Mouse (Mus musculus): ENCODE results near the gene B3gat1. TPM values are rescaled to one million over a fixed set of nuclear protein-coding genes. Genes with fewer than 3 reads are reported as not detected.

Gene B3gat1
- total RNA-seq, 2 experiments from 2014 or later = 251 to 282 TPM

GRCm38 (mm10) chr9:26775700-26776099 is 42.2 kb downstream of the B3gat1 start:
- DNase-seq (ENCODE audit: extremely low spot score in 1 of 2, low spot score in 1 of 2) = no peak

GRCm38 (mm10) chr9:26776122-26776902 is 42.8 kb downstream of the B3gat1 start:
- peak in 1 of 2 experiments; percentile 40 for DNase-seq (ENCODE audit: extremely low spot score in 1 of 2, low spot score in 1 of 2)

GRCm38 (mm10) chr9:26778421-26778820 is 44.9 kb downstream of the B3gat1 start:
- no peak for DNase-seq (ENCODE audit: extremely low spot score in 1 of 2, low spot score in 1 of 2)

DNA sequence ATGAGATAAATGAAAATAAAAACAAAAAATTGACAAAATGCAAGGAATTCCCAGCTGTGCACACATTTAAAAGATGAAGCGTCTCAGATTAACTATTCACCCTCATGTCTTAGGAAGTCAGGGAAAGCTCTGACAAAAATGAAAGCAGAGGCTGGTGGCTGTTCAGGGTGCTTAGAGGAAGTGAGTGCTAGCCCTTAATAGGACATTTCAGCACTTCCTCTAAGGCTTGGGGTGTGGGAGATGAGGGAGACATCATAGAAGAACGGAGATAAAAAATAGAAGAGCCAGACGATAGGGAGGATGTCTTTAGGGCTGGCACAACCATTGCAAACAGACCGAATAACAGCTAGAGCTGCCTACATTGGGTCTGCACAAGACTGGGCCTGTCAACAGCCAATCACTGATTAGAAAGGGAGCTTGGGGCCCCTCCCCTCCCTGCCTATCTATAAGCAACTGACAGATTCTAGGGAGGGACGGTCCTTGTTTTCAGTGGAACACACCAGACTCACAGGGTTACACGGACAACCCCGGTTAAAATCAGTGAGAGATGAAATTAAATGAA is 50.0 kb downstream of the B3gat1 start:
- DNase-seq (ENCODE audit: extremely low spot score in 1 of 2, low spot score in 1 of 2) = no peak

GRCm38 (mm10) chr9:26792829-26793228 is 59.3 kb downstream of the B3gat1 start:
- no peak for DNase-seq (ENCODE audit: extremely low spot score in 1 of 2, low spot score in 1 of 2)

- DNase-seq (ENCODE audit: extremely low spot score in 1 of 2, low spot score in 1 of 2) = no peak
These were observed 64.7 kb downstream of the B3gat1 start for GRCm38 (mm10) chr9:26798205-26798604.

DNA sequence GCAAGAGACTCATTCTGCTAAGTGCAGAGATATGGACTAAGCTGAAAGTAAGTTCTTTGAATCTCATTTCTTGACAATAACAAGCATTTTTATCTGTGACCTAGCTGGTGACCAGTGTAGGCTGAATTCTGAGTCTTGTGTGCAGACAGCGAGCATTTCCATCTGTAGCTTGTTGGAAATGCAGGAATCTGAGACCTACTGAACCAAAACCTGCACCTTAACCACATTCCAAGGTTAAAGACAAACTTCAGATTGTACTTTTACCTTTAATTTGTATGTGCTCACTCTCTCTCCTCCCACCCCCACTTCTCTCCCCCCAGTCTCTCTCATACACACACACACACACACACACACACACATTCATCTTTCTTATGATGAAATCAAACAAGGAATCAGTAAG is 65.2 kb downstream of the B3gat1 start:
- no peak for DNase-seq (ENCODE audit: extremely low spot score in 1 of 2, low spot score in 1 of 2)

- no peak for DNase-seq (ENCODE audit: extremely low spot score in 1 of 2, low spot score in 1 of 2)
These were observed 66.8 kb downstream of the B3gat1 start for GRCm38 (mm10) chr9:26800357-26800756.

- DNase-seq (ENCODE audit: extremely low spot score in 1 of 2, low spot score in 1 of 2) = no peak
These were observed 70.8 kb downstream of the B3gat1 start for GRCm38 (mm10) chr9:26804321-26804720.

- DNase-seq (ENCODE audit: extremely low spot score in 1 of 2, low spot score in 1 of 2) = peak; percentile 60 to 67
These were observed 72.6 kb downstream of the B3gat1 start, which contains the start of gene Glb1l2 for GRCm38 (mm10) chr9:26805935-26806666. TSS of gene Glb1l2 (minus strand) at chr9:26806468.

GRCm38 (mm10) chr9:26808735-26809134 is 75.2 kb downstream of the B3gat1 start:
- DNase-seq (ENCODE audit: extremely low spot score in 1 of 2, low spot score in 1 of 2) = no peak

Other genes with a start within 250 kb of the B3gat1 start
- gene Glb1l2, start 72.7 kb downstream of the B3gat1 start, total RNA-seq (2021) = under 1 TPM; 0.30 to 0.38 TPM
- not detected for gene Glb1l3, start 127.2 kb downstream of the B3gat1 start, total RNA-seq (2021)
- not detected for gene Gm1110, start 189.4 kb downstream of the B3gat1 start, total RNA-seq (2021)

Measured in layer of hippocampus, postnatal 25 days (tissue).